8 mouse cellular contexts compared by ENCODE assay signal in genomic region chr7:41633221-41633984, GRCm38 (mm10). TPM values are rescaled to one million over a fixed set of nuclear protein-coding genes. Genes with fewer than 3 reads are reported as not detected.
DNase-seq lines count a peak whose midpoint lies in the region; ATAC-seq and TF ChIP-seq lines count a peak whose summit lies in the region.

No protein-coding gene starts in this region.

- DNase-seq in A20 (ENCODE audit: low read depth, low spot score): peak; percentile 95
- peak; percentile 94 to 95 for DNase-seq in heart, adult 9 months (ENCODE audit: low spot score in 2 of 2)
- DNase-seq in monocyte, adult 2 months (ENCODE audit: low read depth in 1 of 2, low spot score in 2 of 2): peak; percentile 59 to 73
- peak; percentile 85 to 87 for DNase-seq in spleen, postnatal 36 days (ENCODE audit: low spot score in 2 of 2)

- H3K4me2 ChIP-seq in kidney, embryonic 14.5 days (replicated peaks; ENCODE audit: low read depth, low read length): peak overlapping the region; percentile 61
- peak overlapping the region; percentile 87 for H3K4me2 ChIP-seq in limb, embryonic 15.5 days

- peaks cover 23% of the 10 kb centered on the region for H3K36me3 ChIP-seq in kidney, embryonic 14.5 days (ENCODE audit: control insufficient read depth, insufficient read depth, low read length)
- H3K36me3 ChIP-seq in limb, embryonic 15.5 days: peaks cover 32% of the 10 kb centered on the region

- H3K4me3 ChIP-seq in bone marrow macrophage, adult 2 months (ENCODE audit: insufficient read depth, low read length): peak overlapping the region; percentile 79
- peak overlapping the region; percentile 52 for H3K4me3 ChIP-seq in embryonic fibroblast, embryonic 13.5 days (ENCODE audit: insufficient read depth, low read length)
- H3K4me3 ChIP-seq in kidney, embryonic 14.5 days (ENCODE audit: low read length): peak overlapping the region; percentile 63
- H3K4me3 ChIP-seq in limb, embryonic 15.5 days: peak overlapping the region; percentile 70

- H3K4me1 ChIP-seq in bone marrow macrophage, adult 2 months (ENCODE audit: control insufficient read depth, insufficient read depth, low read length): peaks cover 10% of the 10 kb centered on the region
- H3K4me1 ChIP-seq in embryonic fibroblast, embryonic 13.5 days (ENCODE audit: control insufficient read depth, insufficient read depth, low read length): no peaks in the 10 kb centered on the region; the same call in 1 of the 2 replicates
- H3K4me1 ChIP-seq in kidney, embryonic 14.5 days (ENCODE audit: control insufficient read depth, insufficient read depth, low read length): peaks cover 8% of the 10 kb centered on the region; the same call in 1 of the 2 replicates
- H3K4me1 ChIP-seq in limb, embryonic 15.5 days: no peaks in the 10 kb centered on the region

- no peaks in the 10 kb centered on the region for H3K9me3 ChIP-seq in kidney, embryonic 14.5 days (ENCODE audit: control insufficient read depth, low read length)
- peaks cover 2% of the 10 kb centered on the region; the same call in 1 of the 2 replicates for H3K9me3 ChIP-seq in limb, embryonic 15.5 days

- TF ChIP-seq POLR2A in bone marrow macrophage, adult 2 months (IDR thresholded peaks at IDR 0.05; ENCODE audit: borderline replicate concordance, low read depth, low read length): no peak
- TF ChIP-seq POLR2A in embryonic fibroblast, embryonic 13.5 days (IDR thresholded peaks at IDR 0.05; ENCODE audit: low read depth, low read length): peak; percentile 82

- no peak for TF ChIP-seq CTCF in bone marrow macrophage, adult 2 months (IDR thresholded peaks at IDR 0.05; ENCODE audit: low read depth, low read length)
- no peak for TF ChIP-seq CTCF in embryonic fibroblast, embryonic 13.5 days (IDR thresholded peaks at IDR 0.05; ENCODE audit: borderline replicate concordance, insufficient read depth, low read length)

- H3K9ac ChIP-seq in kidney, embryonic 14.5 days (ENCODE audit: low read depth, low read length): peak overlapping the region; percentile 61
- peak overlapping the region; percentile 68 for H3K9ac ChIP-seq in limb, embryonic 15.5 days

- H3K27me3 ChIP-seq in kidney, embryonic 14.5 days (ENCODE audit: control insufficient read depth, insufficient read depth, low read length): no peaks in the 10 kb centered on the region
- no peaks in the 10 kb centered on the region for H3K27me3 ChIP-seq in limb, embryonic 15.5 days

- peak; percentile 97 for ATAC-seq in kidney, embryonic 14.5 days (ENCODE audit: low FRiP score, low TSS enrichment)
- ATAC-seq in limb, embryonic 15.5 days (ENCODE audit: insufficient number of reproducible peaks, low FRiP score, low TSS enrichment, low read depth): peak; percentile 96

- under 1% methylated on average over 25 of the region's 26 CpGs for WGBS in kidney, embryonic 14.5 days
- WGBS in limb, embryonic 15.5 days: under 1% methylated on average over 24 of the region's 26 CpGs

- peak overlapping the region; percentile 80 for H3K27ac ChIP-seq in bone marrow macrophage, adult 2 months (ENCODE audit: insufficient read depth, low read depth, low read length)
- peak overlapping the region; percentile 82 for H3K27ac ChIP-seq in embryonic fibroblast, embryonic 13.5 days (ENCODE audit: insufficient read depth, low read length)
- peak overlapping the region; percentile 85 for H3K27ac ChIP-seq in kidney, embryonic 14.5 days (ENCODE audit: low read depth, low read length)
- H3K27ac ChIP-seq in limb, embryonic 15.5 days: peak overlapping the region; percentile 99

RNA-seq across cellular contexts. Expression of gene Zfp788, which starts 0.4 kb away (rescaled TPM):
- polyA plus RNA-seq in bone marrow macrophage, adult 2 months (2012; ENCODE audit: insufficient read depth, insufficient read length, missing spikeins): 12.2 and 15.5 TPM in 2 replicates
- polyA plus RNA-seq in embryonic fibroblast, embryonic 13.5 days (2011; ENCODE audit: insufficient read length, low read depth, missing spikeins): 17.2 and 20.7 TPM in 2 replicates
- polyA plus RNA-seq in kidney, embryonic 14.5 days (2014; fragmentation: Nextera tagmentation; extraction: Ambion mirVana): 13.7 and 14.7 TPM in 2 replicates
- polyA plus RNA-seq in limb, embryonic 15.5 days (2015; fragmentation: Nextera tagmentation; extraction: Ambion mirVana): 10.9 and 11.4 TPM in 2 replicates

RNA-seq across cellular contexts. Expression of gene 2610021A01Rik, which starts 34.4 kb away (rescaled TPM):
- polyA plus RNA-seq in bone marrow macrophage, adult 2 months (2012; ENCODE audit: insufficient read depth, insufficient read length, missing spikeins): 6.7 and 9.9 TPM in 2 replicates
- 11.4 and 14.3 TPM in 2 replicates for polyA plus RNA-seq in embryonic fibroblast, embryonic 13.5 days (2011; ENCODE audit: insufficient read length, low read depth, missing spikeins)
- 11.2 and 17.6 TPM in 2 replicates for polyA plus RNA-seq in kidney, embryonic 14.5 days (2014; fragmentation: Nextera tagmentation; extraction: Ambion mirVana)
- 10.6 and 11.8 TPM in 2 replicates for polyA plus RNA-seq in limb, embryonic 15.5 days (2015; fragmentation: Nextera tagmentation; extraction: Ambion mirVana)

RNA-seq across cellular contexts. Expression of gene Gm6871, which starts 59.9 kb away (rescaled TPM):
- not detected in 2 replicates for polyA plus RNA-seq in bone marrow macrophage, adult 2 months (2012; ENCODE audit: insufficient read depth, insufficient read length, missing spikeins)
- polyA plus RNA-seq in embryonic fibroblast, embryonic 13.5 days (2011; ENCODE audit: insufficient read length, low read depth, missing spikeins): not detected in 2 replicates
- 0.13 TPM in 1 of 2 replicates, not detected in the other for polyA plus RNA-seq in kidney, embryonic 14.5 days (2014; fragmentation: Nextera tagmentation; extraction: Ambion mirVana)
- not detected in 2 replicates for polyA plus RNA-seq in limb, embryonic 15.5 days (2015; fragmentation: Nextera tagmentation; extraction: Ambion mirVana)

Comparison
In these comparisons a context has a peak if more than half of its experiments do, and no peak if none do; other contexts are left out.
1. Peak in every context shown above with its lines: DNase-seq, ATAC-seq, H3K4me3 ChIP-seq and H3K27ac ChIP-seq.